Comparison of ENCODE assay signal across 8 mouse cellular contexts in the genomic region with DNA sequence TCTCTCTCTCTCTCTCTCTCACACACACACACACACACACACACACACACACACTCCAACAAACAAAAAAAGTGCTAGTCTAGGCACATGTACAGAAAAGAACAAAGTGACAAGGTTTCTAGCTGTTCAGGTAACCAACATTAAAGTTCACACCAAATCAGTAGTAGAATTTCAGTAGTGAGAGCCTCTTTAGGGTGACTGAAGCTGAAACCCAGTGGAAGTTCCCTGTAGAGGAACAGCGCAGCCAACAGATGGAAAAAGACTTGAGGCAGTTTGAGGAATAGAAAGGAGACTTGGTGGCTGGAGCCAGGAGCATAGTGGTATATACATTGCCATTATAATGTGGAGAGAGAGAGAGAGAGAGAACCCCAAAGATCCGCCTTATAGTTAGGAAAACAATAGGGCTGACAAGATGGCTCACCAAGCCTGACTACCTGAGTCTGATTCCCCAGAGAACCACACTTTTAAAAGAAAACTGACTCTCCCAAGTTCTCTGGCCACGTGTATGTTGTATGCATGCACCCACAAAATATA. TPM values are rescaled to one million over a fixed set of nuclear protein-coding genes. Genes with fewer than 3 reads are reported as not detected.
DNase-seq lines count a peak whose midpoint lies in the region; ATAC-seq and TF ChIP-seq lines count a peak whose summit lies in the region.

No protein-coding gene starts in this region.

- peak overlapping the region; percentile 98 for H3K27ac ChIP-seq in heart, postnatal 0 days (ENCODE audit: low read depth)
- peak overlapping the region; percentile 100 for H3K27ac ChIP-seq in hindbrain, embryonic 10.5 days
- H3K27ac ChIP-seq in midbrain, embryonic 10.5 days (replicated peaks): peak overlapping the region; percentile 99

- no peak for TF ChIP-seq EP300 in heart, postnatal 0 days (IDR thresholded peaks at IDR 0.05; ENCODE audit: low read depth)

- peaks cover 17% of the 10 kb centered on the region for H3K4me1 ChIP-seq in heart, postnatal 0 days (ENCODE audit: control insufficient read depth, insufficient read depth)
- peaks cover 45% of the 10 kb centered on the region for H3K4me1 ChIP-seq in hindbrain, embryonic 10.5 days (replicated peaks)
- H3K4me1 ChIP-seq in midbrain, embryonic 10.5 days: peaks cover 36% of the 10 kb centered on the region

- no peaks in the 10 kb centered on the region for H3K27me3 ChIP-seq in heart, postnatal 0 days (ENCODE audit: control insufficient read depth, insufficient read depth, low read length)
- H3K27me3 ChIP-seq in hindbrain, embryonic 10.5 days (ENCODE audit: insufficient read depth, poor library complexity, severe bottlenecking): no peaks in the 10 kb centered on the region
- no peaks in the 10 kb centered on the region for H3K27me3 ChIP-seq in midbrain, embryonic 10.5 days (ENCODE audit: low read depth, poor library complexity, severe bottlenecking)

- no peak for ATAC-seq in heart, postnatal 0 days (ENCODE audit: insufficient read depth, low read depth)

- H3K4me3 ChIP-seq in heart, postnatal 0 days (ENCODE audit: low read depth, low read length): peak overlapping the region; percentile 96
- peak overlapping the region; percentile 99 for H3K4me3 ChIP-seq in hindbrain, embryonic 10.5 days
- H3K4me3 ChIP-seq in midbrain, embryonic 10.5 days: peak overlapping the region; percentile 97

- DNase-seq in heart, postnatal 0 days (ENCODE audit: low spot score): no peak
- no peak for DNase-seq in heart, postnatal 25 days (ENCODE audit: low spot score)
- DNase-seq in NIH3T3 (ENCODE audit: low read depth): peak; percentile 46
- DNase-seq in hindbrain, embryonic 10.5 days (ENCODE audit: low spot score): no peak
- DNase-seq in midbrain, embryonic 10.5 days (ENCODE audit: low spot score): no peak
- DNase-seq in ovary, postnatal 14 days (ENCODE audit: low spot score): no peak
- no peak for DNase-seq in gastrocnemius, postnatal 25 days
- DNase-seq in ovary, adult 18-20 months (ENCODE audit: low spot score): no peak

- 39% methylated on average over 3 of the region's 3 CpGs for WGBS in heart, postnatal 0 days
- WGBS in hindbrain, embryonic 10.5 days: 33% methylated on average over 3 of the region's 3 CpGs
- WGBS in midbrain, embryonic 10.5 days: 32% methylated on average over 3 of the region's 3 CpGs

- intact Hi-C loops in heart, postnatal 25 days (cut with DNase I): no loop called here

- H3K9me3 ChIP-seq in heart, postnatal 0 days (replicated peaks; ENCODE audit: control insufficient read depth, low read length): no peaks in the 10 kb centered on the region
- H3K9me3 ChIP-seq in hindbrain, embryonic 10.5 days: no peaks in the 10 kb centered on the region
- no peaks in the 10 kb centered on the region for H3K9me3 ChIP-seq in midbrain, embryonic 10.5 days (replicated peaks)

- peak overlapping the region; percentile 95 for H3K9ac ChIP-seq in heart, postnatal 0 days (replicated peaks; ENCODE audit: low read depth, low read length)

- peak overlapping the region; percentile 86 for H3K4me2 ChIP-seq in heart, postnatal 0 days (ENCODE audit: low read depth, low read length)

- no peaks in the 10 kb centered on the region for H3K36me3 ChIP-seq in heart, postnatal 0 days (replicated peaks; ENCODE audit: control insufficient read depth, insufficient read depth, low read length)
- peaks cover 26% of the 10 kb centered on the region for H3K36me3 ChIP-seq in hindbrain, embryonic 10.5 days
- peaks cover 25% of the 10 kb centered on the region for H3K36me3 ChIP-seq in midbrain, embryonic 10.5 days

- TF ChIP-seq CTCF in heart, postnatal 0 days (IDR thresholded peaks at IDR 0.05; ENCODE audit: low read depth): no peak

RNA-seq across cellular contexts. Expression of a gene that starts 1.0 kb away (rescaled TPM):
- total RNA-seq in heart, postnatal 0 days (2014; rRNA removed; ENCODE audit: low replicate concordance): 0.27 and 3.7 TPM in 2 replicates
- 1.3 and 1.6 TPM in 2 replicates for polyA plus RNA-seq in heart, postnatal 0 days (2015; fragmentation: Nextera tagmentation; extraction: Ambion mirVana)
- 1 to 10 TPM; 1.8 to 2.2 TPM for total RNA-seq in heart, postnatal 25 days (2021)
- 1.5 and 2.7 TPM in 2 replicates for polyA plus RNA-seq in hindbrain, embryonic 10.5 days (2016; fragmentation: Nextera tagmentation; extraction: Ambion mirVana)
- polyA plus RNA-seq in midbrain, embryonic 10.5 days (2016; fragmentation: Nextera tagmentation; extraction: Ambion mirVana): 1.8 and 2.3 TPM in 2 replicates
- 1 to 10 TPM; 1.7 TPM for total RNA-seq in gastrocnemius, postnatal 25 days (2021)

RNA-seq across cellular contexts. Expression of a gene that starts 1.1 kb away (rescaled TPM):
- total RNA-seq in heart, postnatal 0 days (2014; rRNA removed; ENCODE audit: low replicate concordance): 54.3 and 60.8 TPM in 2 replicates
- 25.1 TPM in 2 replicates for polyA plus RNA-seq in heart, postnatal 0 days (2015; fragmentation: Nextera tagmentation; extraction: Ambion mirVana)
- total RNA-seq in heart, postnatal 25 days (2021): 10 to 100 TPM; 42.9 to 45.5 TPM
- 84.1 and 87.8 TPM in 2 replicates for polyA plus RNA-seq in hindbrain, embryonic 10.5 days (2016; fragmentation: Nextera tagmentation; extraction: Ambion mirVana)
- polyA plus RNA-seq in midbrain, embryonic 10.5 days (2016; fragmentation: Nextera tagmentation; extraction: Ambion mirVana): 84.5 and 89.8 TPM in 2 replicates
- total RNA-seq in gastrocnemius, postnatal 25 days (2021): 10 to 100 TPM; 37.4 to 43.4 TPM

RNA-seq across cellular contexts. Expression of a gene that starts 10.1 kb away (rescaled TPM):
- total RNA-seq in heart, postnatal 0 days (2014; rRNA removed; ENCODE audit: low replicate concordance): 75.1 and 156 TPM in 2 replicates
- polyA plus RNA-seq in heart, postnatal 0 days (2015; fragmentation: Nextera tagmentation; extraction: Ambion mirVana): 129 and 143 TPM in 2 replicates
- 10 to 100 TPM; 71.9 to 79.7 TPM for total RNA-seq in heart, postnatal 25 days (2021)
- polyA plus RNA-seq in hindbrain, embryonic 10.5 days (2016; fragmentation: Nextera tagmentation; extraction: Ambion mirVana): 150 and 157 TPM in 2 replicates
- 136 and 142 TPM in 2 replicates for polyA plus RNA-seq in midbrain, embryonic 10.5 days (2016; fragmentation: Nextera tagmentation; extraction: Ambion mirVana)
- 10 to 100 TPM; 36.2 to 43.9 TPM for total RNA-seq in gastrocnemius, postnatal 25 days (2021)

RNA-seq across cellular contexts. Expression of a gene that starts 29.4 kb away (rescaled TPM):
- not detected in 2 replicates for total RNA-seq in heart, postnatal 0 days (2014; rRNA removed; ENCODE audit: low replicate concordance)
- polyA plus RNA-seq in heart, postnatal 0 days (2015; fragmentation: Nextera tagmentation; extraction: Ambion mirVana): 1.2 and 1.7 TPM in 2 replicates
- total RNA-seq in heart, postnatal 25 days (2021): under 1 TPM; 0.39 to 0.42 TPM
- 0.86 and 1.4 TPM in 2 replicates for polyA plus RNA-seq in hindbrain, embryonic 10.5 days (2016; fragmentation: Nextera tagmentation; extraction: Ambion mirVana)
- polyA plus RNA-seq in midbrain, embryonic 10.5 days (2016; fragmentation: Nextera tagmentation; extraction: Ambion mirVana): 0.65 TPM in 2 replicates
- total RNA-seq in gastrocnemius, postnatal 25 days (2021): 1 to 10 TPM in 1 of 2 experiments, under 1 TPM in 1; 0.51 to 1.1 TPM

RNA-seq across cellular contexts. Expression of a gene that starts 37.6 kb away (rescaled TPM):
- total RNA-seq in heart, postnatal 0 days (2014; rRNA removed; ENCODE audit: low replicate concordance): not detected in 2 replicates
- polyA plus RNA-seq in heart, postnatal 0 days (2015; fragmentation: Nextera tagmentation; extraction: Ambion mirVana): not detected in 2 replicates
- not detected for total RNA-seq in heart, postnatal 25 days (2021)
- polyA plus RNA-seq in hindbrain, embryonic 10.5 days (2016; fragmentation: Nextera tagmentation; extraction: Ambion mirVana): 0.12 TPM in 1 of 2 replicates, not detected in the other
- 0.27 TPM in 2 replicates for polyA plus RNA-seq in midbrain, embryonic 10.5 days (2016; fragmentation: Nextera tagmentation; extraction: Ambion mirVana)
- under 1 TPM in 1 of 2 experiments, not detected in 1; 0.54 TPM for total RNA-seq in gastrocnemius, postnatal 25 days (2021)
